Mouse (Mus musculus): ENCODE data around the gene Pih1h3b.

The Pih1h3b gene

DNA sequence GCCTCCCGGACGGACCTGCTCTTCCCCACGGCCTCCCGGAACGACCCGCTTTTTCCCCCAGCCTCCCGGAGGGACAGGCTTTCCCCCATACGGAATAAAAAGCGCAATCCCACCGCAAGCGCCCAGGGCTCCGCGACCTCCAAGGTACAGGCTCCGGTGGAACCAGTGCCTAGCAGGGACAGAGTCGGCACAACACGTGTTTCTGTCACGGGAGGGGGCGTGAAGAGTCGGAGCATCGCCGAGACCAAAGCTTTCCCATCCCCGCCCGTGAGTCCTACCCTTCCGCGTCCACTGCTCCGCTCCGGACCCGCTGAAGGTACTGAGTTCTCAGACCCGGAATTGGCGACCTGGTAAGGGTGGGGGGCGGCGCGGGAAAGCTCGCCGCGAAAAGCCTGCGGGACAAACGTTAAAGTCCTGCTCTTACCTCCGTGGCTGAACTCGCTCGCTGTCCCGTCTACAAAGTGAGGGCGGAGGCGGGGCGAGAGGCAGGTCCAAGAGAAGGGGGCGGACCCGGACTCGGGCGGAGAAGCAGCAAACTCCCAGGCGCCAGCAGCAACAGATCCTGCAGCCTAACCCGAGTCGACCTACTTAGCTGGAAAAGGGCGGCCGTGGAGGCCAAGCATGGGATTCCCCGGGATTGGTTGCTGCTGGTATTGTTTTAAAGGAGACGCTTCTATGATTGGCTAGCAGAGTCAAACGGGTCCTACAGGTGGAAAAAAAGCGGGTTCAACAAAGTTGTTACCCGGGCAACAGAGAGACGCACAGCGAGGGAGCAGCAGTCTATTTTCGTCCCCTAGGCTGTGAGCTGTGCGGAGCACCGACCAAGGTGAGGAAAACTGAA is at the start of gene Pih1h3b, which contains the start of gene Nup62cl:
Gene Pih1h3b, plus strand, starts transcription at position 745 of the 841 bp plus-strand sequence.
Gene Nup62cl, minus strand, starts transcription at position 578 of the 841 bp plus-strand sequence.
- peak; percentile 26 to 51 for DNase-seq

DNA sequence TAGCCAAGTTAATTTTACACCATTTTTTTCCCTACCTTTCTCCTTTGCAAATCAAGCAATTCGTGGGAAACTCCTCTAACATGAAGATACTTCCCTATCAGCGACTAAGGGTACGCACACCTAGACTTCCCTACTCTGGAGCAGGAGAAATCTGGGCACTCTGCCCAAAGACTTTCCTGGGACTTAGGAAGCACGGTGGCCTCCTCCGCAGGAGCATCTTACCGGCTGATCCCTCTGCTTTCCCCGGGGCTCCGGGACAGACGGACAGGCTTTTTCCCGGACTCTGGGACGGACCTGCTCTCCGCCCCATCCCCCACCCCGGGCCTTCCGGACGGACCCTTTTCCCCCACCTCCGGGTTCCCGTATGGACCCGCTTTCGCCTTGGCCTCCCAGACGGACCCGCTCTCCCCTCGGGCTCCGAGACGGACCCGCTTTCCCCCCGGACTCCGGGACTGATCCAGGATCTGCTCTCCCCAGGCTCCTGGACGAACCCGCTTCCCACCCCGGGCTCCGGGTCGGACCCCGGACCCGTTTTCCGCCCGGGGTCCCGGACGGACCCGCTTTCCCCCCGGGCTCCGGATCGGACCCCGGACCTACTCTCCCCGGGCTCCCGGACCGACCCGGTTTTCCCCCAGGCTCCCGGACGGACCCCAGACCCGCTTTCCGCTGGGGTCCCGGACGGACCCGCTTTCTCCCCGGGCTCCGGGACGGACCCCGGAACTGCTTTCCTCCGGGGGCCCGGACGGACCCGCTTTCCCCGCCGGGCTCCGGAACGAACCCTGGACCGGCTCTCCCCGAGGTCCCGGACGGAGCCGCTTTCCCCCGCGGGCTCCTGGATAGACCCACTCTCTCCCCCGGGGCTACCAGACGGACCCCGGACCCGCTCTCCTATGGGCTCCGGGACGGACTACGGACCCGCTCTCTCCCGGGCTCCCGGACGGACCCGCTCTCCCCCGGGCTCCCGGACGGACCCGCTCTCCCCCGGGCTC is 1.5 kb upstream of the Pih1h3b start:
- DNase-seq, result peak; percentile 5 to 14

DNA sequence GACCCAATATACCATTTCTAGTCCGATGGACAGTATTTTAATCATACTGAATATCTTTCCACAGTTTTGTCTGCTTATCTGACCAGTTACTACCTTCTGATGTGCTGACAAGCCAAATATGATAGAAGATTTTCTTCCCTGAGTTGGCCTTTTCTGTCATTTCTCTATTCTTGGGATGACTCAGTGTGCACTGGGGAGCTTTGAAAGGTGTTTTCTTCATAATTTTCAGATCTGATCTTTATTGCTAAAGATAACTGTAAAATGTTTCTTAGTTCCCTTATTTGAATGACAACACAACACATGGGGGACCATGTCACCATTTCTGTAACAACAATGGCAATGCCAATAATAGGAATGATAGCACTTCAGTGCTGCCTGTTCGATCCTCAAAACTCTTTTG is 19.9 kb downstream of the Pih1h3b start:
- no peak for DNase-seq

DNA sequence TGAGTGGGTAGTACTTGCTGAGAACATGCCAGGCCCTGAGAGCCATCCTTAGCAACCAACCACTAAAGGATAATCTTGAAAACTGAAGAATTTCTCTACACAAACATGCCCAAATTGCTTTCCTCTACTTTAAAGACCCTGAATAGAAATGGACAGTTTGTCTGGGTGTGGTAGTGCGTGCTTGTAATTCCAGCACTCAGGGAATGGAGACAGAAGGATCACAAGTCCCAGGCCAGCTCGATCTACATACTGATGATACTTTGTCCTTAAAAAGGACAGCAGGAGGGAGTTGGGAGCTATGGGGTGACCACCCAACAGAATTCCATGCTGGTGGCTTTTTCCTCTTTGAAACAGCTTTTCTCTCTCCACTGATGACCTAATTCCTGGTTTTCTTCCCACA is 31.4 kb downstream of the Pih1h3b start:
- DNase-seq, result no peak
